Mouse (Mus musculus): ENCODE results near the gene Wfdc11.
"Not testable (repeated sequence)": the region's sequence is repeated elsewhere in the genome, so short reads cannot be mapped to it uniquely, and the experiment has no call there.

Gene Wfdc11

GRCm38 (mm10) chr2:164673987-164674386, at the start of gene Wfdc11:
Wfdc11 (minus strand) TSS chr2:164674087.
- no peak for DNase-seq

- DNase-seq, result no peak
Observed at GRCm38 (mm10) chr2:164723276-164723675, 49.4 kb upstream of the Wfdc11 start.

GRCm38 (mm10) chr2:164716194-164716786, 42.4 kb upstream of the Wfdc11 start:
- DNase-seq, result not testable (repeated sequence)

GRCm38 (mm10) chr2:164715005-164715404, 41.1 kb upstream of the Wfdc11 start, which contains the start of gene Spint5:
Spint5 (plus strand) TSS chr2:164715305.
- DNase-seq, result no peak

- no peak for DNase-seq
Observed at GRCm38 (mm10) chr2:164705991-164706390, 32.1 kb upstream of the Wfdc11 start.

GRCm38 (mm10) chr2:164705328-164705727, 31.4 kb upstream of the Wfdc11 start:
- DNase-seq, result no peak

GRCm38 (mm10) chr2:164704235-164704634, 30.3 kb upstream of the Wfdc11 start:
- no peak for DNase-seq

GRCm38 (mm10) chr2:164701761-164702160, 27.9 kb upstream of the Wfdc11 start:
- no peak for DNase-seq

GRCm38 (mm10) chr2:164700959-164701358, 27.1 kb upstream of the Wfdc11 start:
- DNase-seq, result no peak

- DNase-seq, result no peak
Observed at GRCm38 (mm10) chr2:164698201-164698600, 24.3 kb upstream of the Wfdc11 start, which contains the start of gene Spint4. Spint4 (plus strand) TSS chr2:164698501.

GRCm38 (mm10) chr2:164684807-164685206, 10.9 kb upstream of the Wfdc11 start, which contains the start of gene Wfdc13:
Wfdc13 (plus strand) TSS chr2:164685107.
- no peak for DNase-seq

GRCm38 (mm10) chr2:164679906-164680305, 6.0 kb upstream of the Wfdc11 start:
- DNase-seq, result no peak

GRCm38 (mm10) chr2:164678848-164679625, 5.2 kb upstream of the Wfdc11 start:
- peak; percentile 70 to 86 for DNase-seq

- DNase-seq, result no peak
Observed at GRCm38 (mm10) chr2:164676916-164677685, 3.2 kb upstream of the Wfdc11 start.

- DNase-seq, result no peak
Observed at GRCm38 (mm10) chr2:164676103-164676502, 2.2 kb upstream of the Wfdc11 start.

- no peak for DNase-seq
Observed at GRCm38 (mm10) chr2:164670938-164671337, 2.9 kb downstream of the Wfdc11 start.

- DNase-seq, result no peak
Observed at GRCm38 (mm10) chr2:164670261-164670660, 3.6 kb downstream of the Wfdc11 start.

- DNase-seq, result peak; percentile 30 to 59
Observed at GRCm38 (mm10) chr2:164664851-164665250, 9.0 kb downstream of the Wfdc11 start.

GRCm38 (mm10) chr2:164656483-164656882, 17.4 kb downstream of the Wfdc11 start, which contains the start of gene Wfdc9:
Wfdc9 (minus strand) TSS chr2:164656583.
- no peak for DNase-seq

GRCm38 (mm10) chr2:164655858-164656257, 18.0 kb downstream of the Wfdc11 start, which contains the start of gene Wfdc10:
Wfdc10 (plus strand) TSS chr2:164656046.
- peak; percentile 18 to 52 for DNase-seq

- DNase-seq, result no peak
Observed at GRCm38 (mm10) chr2:164641881-164642673, 31.8 kb downstream of the Wfdc11 start.

- peak; percentile 26 to 43 for DNase-seq
Observed at GRCm38 (mm10) chr2:164641129-164641528, 32.8 kb downstream of the Wfdc11 start.
